Mouse (Mus musculus) forelimb bud, embryonic 11.5 days (tissue): Measurements from ENCODE around the gene Cyp3a13.
"Not testable (repeated sequence)": the region's sequence is repeated elsewhere in the genome, so short reads cannot be mapped to it uniquely, and the experiment has no call there.

ENCODE experiments used
- DNase-seq: peaks from one replicate; pipeline ENCODE4 v3.0.0-alpha.2; 2012; ENCODE audit warnings: low read depth, low spot score

The Cyp3a13 gene

GRCm38 (mm10) chr5:137921532-137921931, at the start of gene Cyp3a13:
Gene Cyp3a13 (minus strand): TSS chr5:137921619.
- DNase-seq, result no peak

- DNase-seq, result no peak
Observed at GRCm38 (mm10) chr5:137966492-137966891, 45.1 kb upstream of the Cyp3a13 start.

- DNase-seq, result no peak
Observed at GRCm38 (mm10) chr5:137962945-137963344, 41.5 kb upstream of the Cyp3a13 start, which contains the start of gene Gjc3. Gene Gjc3 (minus strand): TSS chr5:137963098.

GRCm38 (mm10) chr5:137956404-137956803, 35.0 kb upstream of the Cyp3a13 start:
- DNase-seq, result no peak

- no peak for DNase-seq
Observed at GRCm38 (mm10) chr5:137951218-137951617, 29.8 kb upstream of the Cyp3a13 start.

- DNase-seq, result no peak
Observed at GRCm38 (mm10) chr5:137947303-137947702, 25.9 kb upstream of the Cyp3a13 start.

GRCm38 (mm10) chr5:137943133-137943532, 21.7 kb upstream of the Cyp3a13 start:
- DNase-seq, result no peak

GRCm38 (mm10) chr5:137940948-137941347, 19.5 kb upstream of the Cyp3a13 start:
- no peak for DNase-seq

- DNase-seq, result no peak
Observed at GRCm38 (mm10) chr5:137937238-137937637, 15.8 kb upstream of the Cyp3a13 start.

- DNase-seq, result no peak
Observed at GRCm38 (mm10) chr5:137936486-137936885, 15.1 kb upstream of the Cyp3a13 start.

- DNase-seq, result not testable (repeated sequence)
Observed at GRCm38 (mm10) chr5:137933934-137934333, 12.5 kb upstream of the Cyp3a13 start.

GRCm38 (mm10) chr5:137928439-137928838, 7.0 kb upstream of the Cyp3a13 start:
- DNase-seq, result no peak

- DNase-seq, result no peak
Observed at GRCm38 (mm10) chr5:137922171-137922570, 752 bp upstream of the Cyp3a13 start.

- no peak for DNase-seq
Observed at GRCm38 (mm10) chr5:137915550-137915949, 5.9 kb downstream of the Cyp3a13 start.

- DNase-seq, result no peak
Observed at GRCm38 (mm10) chr5:137914508-137914907, 6.9 kb downstream of the Cyp3a13 start.

- no peak for DNase-seq
Observed at GRCm38 (mm10) chr5:137909564-137910262, 11.7 kb downstream of the Cyp3a13 start.

GRCm38 (mm10) chr5:137897812-137898211, 23.6 kb downstream of the Cyp3a13 start:
- DNase-seq, result no peak

- DNase-seq, result peak; percentile 4
Observed at GRCm38 (mm10) chr5:137892954-137893353, 28.5 kb downstream of the Cyp3a13 start.

- DNase-seq, result no peak
Observed at GRCm38 (mm10) chr5:137887666-137888065, 33.8 kb downstream of the Cyp3a13 start.

- peak; percentile 45 for DNase-seq
Observed at GRCm38 (mm10) chr5:137885894-137886293, 35.5 kb downstream of the Cyp3a13 start.

GRCm38 (mm10) chr5:137883345-137883744, 38.1 kb downstream of the Cyp3a13 start:
- no peak for DNase-seq

- no peak for DNase-seq
Observed at GRCm38 (mm10) chr5:137882922-137883321, 38.5 kb downstream of the Cyp3a13 start.

GRCm38 (mm10) chr5:137877860-137878259, 43.6 kb downstream of the Cyp3a13 start:
- no peak for DNase-seq

GRCm38 (mm10) chr5:137875054-137875453, 46.4 kb downstream of the Cyp3a13 start:
- no peak for DNase-seq
